Mouse (Mus musculus) Patski (cell line): ENCODE data around the gene 1700017B05Rik. TPM values are rescaled to one million over a fixed set of nuclear protein-coding genes. Genes with fewer than 3 reads are reported as not detected.
A peak's percentile ranks its signal among the peaks of the same experiment; 100 is the strongest.
"Not testable (repeated sequence)": the region's sequence is repeated elsewhere in the genome, so short reads cannot be mapped to it uniquely, and the experiment has no call there.

Experiments
- ATAC-seq: fragments of 100-300 bp; one replicate; pipeline ENCODE4 v1.8.0; 2021
- CTCF ChIA-PET: fragments of 350-600 bp; sonication (Branson Sonifier 250); formaldehyde crosslinking; loops from one replicate; lab custom pipeline; 2022; ENCODE audit warnings: inconsistent platforms; lab: Charles Lee
- POLR2A ChIA-PET: fragments of 350-600 bp; sonication (Branson Sonifier 250); formaldehyde crosslinking; loops from one replicate; lab custom pipeline; 2022; ENCODE audit warnings: antibody characterized with exemption, inconsistent platforms; lab: Charles Lee
- DNase-seq: peaks from one replicate; pipeline ENCODE4 v3.0.0-alpha.2; 2011; ENCODE audit warnings: low read depth, low spot score
- H3K27me3 ChIP-seq: fragments of 371-371 bp; one replicate; pipeline ENCODE4 v1.5.1; 2021
- CTCF ChIP-seq: fragments of 100-300 bp; IDR thresholded peaks from one replicate; pipeline ENCODE4 v1.5.1; 2021
- in situ Hi-C: fragments of 300-500 bp; cut with MboI; formaldehyde crosslinking; loops from 3 replicates; pipeline ENCODE4 v1.11.1; 2018; ENCODE audit warnings: low pct_unique_long_range_greater_than_20kb, mixed read lengths
- polyA plus RNA-seq: library from polyadenylated mRNA; unstranded; gene quantifications from one replicate; pipeline ENCODE4 v1.2.3, GENCODE M21; 2021

1700017B05Rik gene
- polyA plus RNA-seq, 1 experiment from 2014 or later = 38.2 TPM

GRCm38 (mm10) chr9:57236256-57236655 is 26.2 kb downstream of the 1700017B05Rik start, which contains the start of gene Trcg1:
Trcg1 (plus strand) TSS chr9:57236556.
- TF ChIP-seq CTCF = no peak
- CTCF ChIA-PET = no interaction called here
- no peaks in the 10 kb centered on the region for H3K27me3 ChIP-seq
- DNase-seq = no peak
- POLR2A ChIA-PET = no interaction called here
- in situ Hi-C loops = loop anchor here (10.0 kb wide), 1 partner anchor 161 kb away; the partner anchor contains the start of gene Sin3a
- ATAC-seq = no peak

DNA sequence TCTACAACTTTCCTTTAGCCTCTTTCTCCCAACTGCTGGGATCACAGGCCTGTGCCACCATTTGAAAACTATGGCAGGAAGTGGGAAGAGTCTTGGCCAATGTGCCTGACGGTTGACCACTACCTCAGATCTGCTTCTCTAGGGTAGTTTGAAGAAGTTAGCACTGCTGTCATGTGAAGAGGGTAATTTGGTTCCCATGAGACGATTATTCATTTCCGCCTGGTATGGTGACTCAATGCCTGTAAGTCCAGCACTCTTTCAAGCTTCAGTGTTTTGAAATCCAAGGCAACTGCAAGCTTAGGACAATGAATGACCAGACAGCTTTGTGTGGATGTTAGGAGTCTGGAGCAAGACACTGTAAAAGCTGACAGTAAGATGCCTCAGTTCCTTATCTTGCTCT is 28.6 kb downstream of the 1700017B05Rik start:
- H3K27me3 ChIP-seq = no peaks in the 10 kb centered on the region
- ATAC-seq = peak; percentile 67
- DNase-seq = peak; percentile 65
- TF ChIP-seq CTCF = no peak
- ChIA-PET POLR2A (no interaction called here), CTCF (no interaction called here)
- in situ Hi-C loops = loop anchor here (10.0 kb wide), 1 partner anchor 159 kb away; the partner anchor contains the start of gene Sin3a

DNA sequence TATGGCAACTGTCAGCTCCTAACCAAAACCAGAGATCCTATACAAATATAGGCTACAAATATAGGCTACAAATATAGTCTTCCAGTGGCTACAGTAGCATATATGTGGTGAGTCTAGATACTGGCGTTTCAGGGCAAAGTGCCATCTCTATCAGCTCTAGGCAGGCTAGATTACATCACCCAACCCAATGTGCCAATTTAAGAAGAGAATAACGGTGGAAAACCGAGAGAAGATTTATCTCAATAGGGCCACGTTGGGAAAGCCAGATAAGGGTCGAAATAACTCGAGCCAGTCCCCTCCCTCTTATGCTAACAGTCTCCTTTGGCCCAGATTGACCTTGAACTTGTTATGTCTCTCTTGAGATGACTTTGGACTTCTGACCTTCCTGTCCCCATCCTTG is 29.3 kb downstream of the 1700017B05Rik start:
- no peak for TF ChIP-seq CTCF
- in situ Hi-C loops = loop anchor here (10.0 kb wide), 1 partner anchor 158 kb away; the partner anchor contains the start of gene Sin3a
- ATAC-seq = no peak
- no peak for DNase-seq
- H3K27me3 ChIP-seq = no peaks in the 10 kb centered on the region
- CTCF ChIA-PET = no interaction called here
- POLR2A ChIA-PET = no interaction called here

DNA sequence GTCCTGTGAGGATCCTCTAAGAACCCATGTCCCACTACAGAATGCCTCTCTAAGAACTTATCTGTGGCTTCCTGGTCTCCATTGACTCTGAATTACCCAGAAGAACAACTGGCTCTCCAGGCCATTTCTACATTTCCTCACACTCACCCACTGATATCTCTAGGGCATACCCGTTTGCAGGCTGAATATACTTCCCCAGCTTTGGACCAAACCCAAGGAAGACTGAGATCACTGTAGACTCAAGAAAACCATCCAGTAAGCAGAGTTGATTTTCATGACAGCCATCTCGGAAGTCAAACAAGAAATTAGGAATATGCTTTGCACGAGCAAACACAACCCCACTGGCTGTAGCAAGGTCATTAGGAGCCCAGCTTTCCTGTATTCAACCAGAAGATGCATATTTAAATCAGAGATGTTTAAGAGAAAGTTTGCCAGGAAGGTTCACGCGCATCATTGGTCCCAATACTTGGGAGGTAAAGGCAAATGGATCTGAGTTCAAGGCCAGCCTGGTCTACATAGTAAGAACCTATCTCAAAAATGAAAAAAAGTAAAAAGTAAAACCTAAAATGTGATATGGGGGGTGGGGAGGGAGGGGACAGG is 30.0 kb downstream of the 1700017B05Rik start:
- DNase-seq (no peak), ATAC-seq (no peak)
- in situ Hi-C loops = loop anchor here (10.0 kb wide), 1 partner anchor 158 kb away; the partner anchor contains the start of gene Sin3a
- ChIA-PET CTCF (interaction anchor here (0.9 to 1.3 kb wide), 2 partner anchors 9 to 14 kb away, joined by 3 to 4 read pairs; no protein-coding TSS in a partner anchor), POLR2A (interaction anchor here (0.5 kb wide), 1 partner anchor 404 kb away, joined by 3 read pairs; no protein-coding TSS in a partner anchor)
- TF ChIP-seq CTCF = no peak
- H3K27me3 ChIP-seq = no peaks in the 10 kb centered on the region

DNA sequence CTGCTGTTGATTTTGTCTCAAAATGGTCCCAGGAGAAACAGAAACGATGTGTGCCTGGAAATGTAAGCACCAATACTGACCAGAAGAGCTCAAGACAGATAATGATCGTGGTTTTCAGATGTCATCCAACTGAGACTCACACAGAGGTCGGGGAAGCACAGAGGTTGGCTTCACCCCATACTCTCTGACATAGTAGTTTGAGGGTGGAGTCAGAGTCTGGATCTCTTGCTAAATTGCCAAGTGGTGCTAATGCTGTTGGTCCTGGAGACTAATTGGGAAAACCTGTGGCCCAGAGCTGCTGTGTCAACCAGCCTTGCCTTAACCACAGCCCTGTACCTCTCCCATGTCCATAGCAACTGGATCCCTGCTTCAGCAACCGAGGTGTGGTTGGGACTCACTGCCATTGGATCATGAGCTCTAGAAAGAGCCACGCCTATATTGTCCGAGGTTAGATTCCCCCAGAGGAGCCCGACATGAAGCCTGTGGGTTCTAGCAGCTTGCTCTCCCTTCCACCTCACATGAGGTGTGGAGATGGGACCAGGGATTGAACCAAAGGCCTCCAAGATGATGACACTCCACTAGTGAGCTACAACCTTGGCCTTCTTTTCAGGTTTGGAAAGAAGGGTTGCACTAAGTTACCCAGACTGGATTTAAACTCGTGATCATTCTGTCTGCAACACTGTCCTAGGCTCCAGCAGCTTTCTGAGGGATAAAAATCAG is 30.7 kb downstream of the 1700017B05Rik start:
- in situ Hi-C loops = loop anchor here (10.0 kb wide), 1 partner anchor 157 kb away; the partner anchor contains the start of gene Sin3a
- DNase-seq = no peak
- POLR2A ChIA-PET = interaction anchor here (0.5 kb wide), 1 partner anchor 404 kb away, joined by 3 read pairs; no protein-coding TSS in a partner anchor
- TF ChIP-seq CTCF = no peak
- no peaks in the 10 kb centered on the region for H3K27me3 ChIP-seq
- CTCF ChIA-PET = interaction anchor here (0.9 to 1.3 kb wide), 2 partner anchors 9 to 15 kb away, joined by 3 to 4 read pairs; no protein-coding TSS in a partner anchor
- ATAC-seq = no peak

DNA sequence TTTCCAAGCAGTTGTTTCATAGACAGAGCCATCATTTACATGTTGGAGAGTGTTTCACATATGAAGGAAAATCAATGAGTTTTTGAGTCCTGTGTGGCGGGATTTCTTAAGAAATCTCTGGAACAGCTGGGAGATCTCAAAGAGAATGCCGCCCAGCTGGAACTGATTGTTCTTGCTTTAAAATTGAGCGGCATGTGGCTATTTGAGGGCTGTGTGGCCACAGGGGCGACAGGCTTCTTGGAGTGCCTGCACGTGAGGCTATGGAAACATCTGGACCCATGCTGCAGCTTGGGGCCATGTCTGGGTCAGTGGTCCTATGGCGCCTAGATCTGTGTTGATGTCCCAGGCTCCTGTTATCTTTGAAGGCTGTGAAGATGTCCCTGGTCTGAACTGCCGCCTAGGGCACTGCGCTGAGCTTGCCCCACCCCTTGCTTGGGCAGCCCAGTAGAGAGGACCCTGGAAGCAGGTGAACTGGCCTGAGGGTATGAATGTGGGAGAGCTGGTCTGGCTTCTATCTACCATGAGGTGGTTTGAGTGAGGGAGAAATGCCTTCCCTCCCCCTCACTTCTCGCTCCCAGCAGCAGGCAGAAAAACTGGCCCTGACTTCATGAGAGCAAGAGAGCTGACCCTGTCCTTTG is 32.1 kb downstream of the 1700017B05Rik start:
- ChIA-PET CTCF (interaction anchor here (2.2 kb wide), 1 partner anchor 10 kb away, joined by 7 read pairs; no protein-coding TSS in a partner anchor), POLR2A (interaction anchor here (0.5 to 0.6 kb wide), 2 partner anchors 306 kb away, joined by 4 to 5 read pairs; no protein-coding TSS in a partner anchor)
- no peaks in the 10 kb centered on the region for H3K27me3 ChIP-seq
- no peak for TF ChIP-seq CTCF
- in situ Hi-C loops = loop anchor here (10.0 kb wide), 1 partner anchor 155 kb away; the partner anchor contains the start of gene Sin3a
- DNase-seq (no peak), ATAC-seq (no peak)

DNA sequence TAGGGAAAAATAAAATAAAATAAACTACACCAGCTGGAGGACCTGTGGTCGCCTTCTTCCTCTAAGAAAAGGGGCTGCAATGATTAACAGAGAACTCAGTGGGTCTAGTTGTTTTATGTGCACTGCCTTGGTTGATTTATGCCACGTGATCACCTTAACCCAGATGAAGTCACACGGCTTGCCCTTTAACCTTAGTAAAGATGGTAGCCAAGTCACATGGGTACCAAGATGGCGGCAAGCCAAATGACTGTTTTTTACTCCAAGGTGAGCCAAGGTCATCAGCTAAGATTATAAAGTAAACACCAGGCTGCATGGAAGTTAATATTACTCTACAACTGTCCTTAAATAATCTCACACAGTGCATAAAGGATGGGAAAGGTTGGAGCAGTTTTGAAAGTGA is 32.7 kb downstream of the 1700017B05Rik start:
- ATAC-seq (no peak), DNase-seq (no peak)
- H3K27me3 ChIP-seq = no peaks in the 10 kb centered on the region
- ChIA-PET POLR2A (interaction anchor here (0.6 kb wide), 1 partner anchor 306 kb away, joined by 4 read pairs; no protein-coding TSS in a partner anchor), CTCF (interaction anchor here (2.2 kb wide), 1 partner anchor 10 kb away, joined by 7 read pairs; no protein-coding TSS in a partner anchor)
- TF ChIP-seq CTCF = no peak
- in situ Hi-C loops = loop anchor here (10.0 kb wide), 1 partner anchor 155 kb away; the partner anchor contains the start of gene Sin3a

DNA sequence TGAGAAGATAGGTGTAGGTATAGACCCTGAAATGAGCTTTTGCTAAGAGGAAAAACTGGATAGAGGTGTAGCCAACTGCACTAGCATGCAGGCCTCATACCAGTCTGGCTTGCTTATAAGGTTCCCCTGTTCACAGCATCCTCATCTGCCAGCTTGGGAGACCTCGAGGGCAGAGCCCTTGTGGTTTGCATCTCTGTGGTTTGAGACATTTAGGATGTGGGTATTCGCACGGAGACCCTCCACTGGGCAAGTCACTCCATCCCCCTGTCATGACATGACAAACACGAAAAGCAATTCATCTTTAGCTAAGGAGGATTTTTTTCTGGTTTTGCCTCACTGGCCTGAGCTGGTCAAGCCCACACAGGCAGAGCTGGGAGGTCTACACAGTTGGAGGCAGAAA is 34.2 kb downstream of the 1700017B05Rik start:
- H3K27me3 ChIP-seq = no peaks in the 10 kb centered on the region
- no peak for TF ChIP-seq CTCF
- ChIA-PET CTCF (interaction anchor here (1.6 to 2.2 kb wide), 2 partner anchors 8 to 9 kb away, joined by 4 to 7 read pairs; no protein-coding TSS in a partner anchor), POLR2A (interaction anchor here (0.9 kb wide), 1 partner anchor 26 kb away, joined by 3 read pairs; no protein-coding TSS in a partner anchor)
- DNase-seq (no peak), ATAC-seq (no peak)
- in situ Hi-C loops = no loop called here

DNA sequence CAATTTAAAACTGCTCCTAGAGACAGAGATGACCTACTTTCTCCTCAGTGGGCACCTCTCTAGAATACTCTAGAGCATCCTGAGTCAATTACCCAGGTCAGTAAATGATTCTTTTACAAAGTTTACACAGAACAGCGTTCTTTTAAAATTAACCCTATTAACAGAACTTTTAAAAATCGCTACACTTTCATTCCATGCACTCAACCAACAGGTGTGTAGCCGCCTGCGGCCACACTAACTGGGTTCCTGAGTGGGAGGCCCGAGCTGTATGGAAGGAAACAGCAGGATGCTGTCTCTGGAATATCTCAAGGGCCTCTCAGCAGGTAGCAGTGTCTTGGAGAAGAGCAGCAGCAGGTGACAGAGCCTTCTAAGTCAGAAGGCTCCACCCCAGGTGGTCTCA is 35.2 kb downstream of the 1700017B05Rik start:
- TF ChIP-seq CTCF = no peak
- no peak for DNase-seq
- ChIA-PET POLR2A (no interaction called here), CTCF (interaction anchor here (1.2 kb wide), 1 partner anchor 19 kb away, joined by 3 read pairs; no protein-coding TSS in a partner anchor)
- no peaks in the 10 kb centered on the region for H3K27me3 ChIP-seq
- ATAC-seq = no peak
- in situ Hi-C loops = no loop called here

DNA sequence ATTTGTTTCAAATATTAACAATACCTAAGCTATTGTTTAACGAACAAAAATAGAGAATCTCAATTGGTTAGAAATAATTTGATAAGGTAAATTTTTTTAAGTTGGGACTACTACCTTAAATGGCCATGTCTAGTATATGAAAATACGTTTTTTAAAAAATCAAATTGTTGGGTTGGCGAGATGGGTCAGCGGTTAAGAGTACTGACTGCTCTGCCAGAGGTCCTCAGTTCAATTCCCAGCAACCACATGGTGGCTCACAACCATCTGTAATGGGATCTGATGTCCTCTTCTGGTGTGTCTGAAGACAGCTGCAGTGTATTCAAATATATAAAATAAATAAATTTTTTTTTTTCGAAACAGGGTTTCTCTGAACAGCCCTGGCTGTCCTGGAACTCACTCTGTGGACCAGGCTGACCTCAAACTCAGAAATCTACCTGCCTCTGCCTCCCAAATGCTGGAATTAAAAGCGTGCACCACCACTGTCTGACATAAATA is 35.7 kb downstream of the 1700017B05Rik start:
- in situ Hi-C loops, POLR2A ChIA-PET, H3K27me3 ChIP-seq, ATAC-seq, DNase-seq: not testable (repeated sequence)
- CTCF ChIA-PET = interaction anchor here (1.2 kb wide), 1 partner anchor 20 kb away, joined by 3 read pairs; no protein-coding TSS in a partner anchor
